8 mouse cellular contexts compared by ENCODE assay signal in the genomic region with DNA sequence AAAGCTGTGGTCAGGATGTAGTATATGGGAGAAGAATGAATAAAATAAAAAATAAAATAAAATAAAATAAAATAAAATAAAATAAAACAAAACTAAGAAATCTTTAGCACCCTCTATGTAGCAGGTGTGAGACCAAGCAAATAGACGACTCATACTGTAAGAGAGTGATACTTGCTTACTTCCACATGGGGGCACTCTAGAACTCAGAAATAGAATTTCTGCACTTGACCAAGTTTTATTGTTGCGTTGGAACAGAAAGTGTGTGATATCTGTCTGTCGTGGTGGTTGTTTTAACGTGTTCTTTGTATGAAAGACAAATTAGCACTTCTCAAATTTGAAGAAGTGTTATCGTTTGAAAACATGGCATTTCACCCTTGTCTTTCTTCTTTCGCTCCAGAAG.
DNase-seq lines count a peak whose midpoint lies in the region; ATAC-seq and TF ChIP-seq lines count a peak whose summit lies in the region.
"Had no signal": no experiment of that assay in that cellular context is flagged by ENCODE, and none has a peak within 500 bp of the region (broad histone marks: within the 10 kb centered on the region; RNA-seq: fewer than 3 reads in every experiment).

No protein-coding gene starts in this region.

- H3K4me2 ChIP-seq in forebrain, embryonic 14.5 days (ENCODE audit: low read length): no peak overlapping the region

- no peak for TF ChIP-seq CTCF in liver, adult 2 months (IDR thresholded peaks at IDR 0.05; ENCODE audit: low read depth, low read length)

- no peaks in the 10 kb centered on the region for H3K36me3 ChIP-seq in liver, adult 2 months (ENCODE audit: control insufficient read depth, insufficient read depth, low read length)
- H3K36me3 ChIP-seq in forebrain, embryonic 14.5 days (ENCODE audit: control insufficient read depth, insufficient read depth, low read length): no peaks in the 10 kb centered on the region

- no peak overlapping the region for H3K27ac ChIP-seq in liver, adult 2 months (replicated peaks; ENCODE audit: insufficient read depth, low read depth, low read length)
- no peak overlapping the region for H3K27ac ChIP-seq in forebrain, embryonic 14.5 days (ENCODE audit: low read depth, low read length)

- peak; percentile 73; the same call in 1 of the 2 replicates for ATAC-seq in forebrain, embryonic 14.5 days
- ATAC-seq: intestine, embryonic 16.5 days had no signal

- 42% methylated on average over 6 of the region's 6 CpGs for WGBS in liver, adult 2 months
- whole genome bisulfite sequencing in forebrain, embryonic 14.5 days: 49% methylated on average over 6 of the region's 6 CpGs

- no peaks in the 10 kb centered on the region for H3K27me3 ChIP-seq in liver, adult 2 months (ENCODE audit: control insufficient read depth, insufficient read depth, low read length)
- H3K27me3 ChIP-seq in forebrain, embryonic 14.5 days (replicated peaks; ENCODE audit: control insufficient read depth, insufficient read depth, low read length): no peaks in the 10 kb centered on the region

- H3K79me2 ChIP-seq in liver, adult 2 months (ENCODE audit: control insufficient read depth, insufficient read depth, low read length): no peaks in the 10 kb centered on the region

- H3K4me1 ChIP-seq in liver, adult 2 months (ENCODE audit: control insufficient read depth, insufficient read depth, low read length): no peaks in the 10 kb centered on the region
- H3K4me1 ChIP-seq in forebrain, embryonic 14.5 days (ENCODE audit: control insufficient read depth, insufficient read depth, low read length): no peaks in the 10 kb centered on the region

- DNase-seq in liver, adult 2 months (ENCODE audit: extremely low read depth, low read depth, low spot score): peak; percentile 14
- DNase-seq in liver (no peak), R1 (ENCODE audit: low read depth, low spot score) (peak; percentile 34)
- peak; percentile 79 for DNase-seq in forebrain, embryonic 14.5 days (ENCODE audit: low spot score)
- DNase-seq in retina, adult 2 months (ENCODE audit: low read depth, low spot score): peak; percentile 8
- no peak for DNase-seq in gastrocnemius, postnatal 10 days
- DNase-seq in thymus, postnatal 25 days: no peak

- no peak overlapping the region for H3K4me3 ChIP-seq in liver, adult 2 months (ENCODE audit: insufficient read depth, low read depth, low read length)
- no peak overlapping the region for H3K4me3 ChIP-seq in forebrain, embryonic 14.5 days (ENCODE audit: low read depth, low read length)

- TF ChIP-seq POLR2A in liver, adult 2 months (IDR thresholded peaks at IDR 0.05; ENCODE audit: extremely low read depth, insufficient read depth, low read length): no peak

- no peak overlapping the region for H3K9ac ChIP-seq in liver, adult 2 months (ENCODE audit: low read depth, low read length)
- no peak overlapping the region for H3K9ac ChIP-seq in forebrain, embryonic 14.5 days (ENCODE audit: low read length)

- no peaks in the 10 kb centered on the region for H3K9me3 ChIP-seq in forebrain, embryonic 14.5 days (replicated peaks; ENCODE audit: control insufficient read depth, low read length)

Comparison
In these comparisons a context has a peak if more than half of its experiments do, and no peak if none do; other contexts are left out.
1. DNase-seq: peak in liver, adult 2 months (single experiment), R1 (single experiment), forebrain, embryonic 14.5 days (single experiment) and retina, adult 2 months (single experiment); none in liver (single experiment), gastrocnemius, postnatal 10 days (single experiment) and thymus, postnatal 25 days (single experiment).